Mouse (Mus musculus) lung, postnatal 36 days (tissue): ENCODE measurements around the gene Cxcr5.
A peak's percentile ranks its signal among the peaks of the same experiment; 100 is the strongest.

Experiments
- DNase-seq: peaks from one replicate; pipeline ENCODE4 v3.0.0; 2022; ENCODE audit warnings: mixed read lengths

Cxcr5 gene

DNA sequence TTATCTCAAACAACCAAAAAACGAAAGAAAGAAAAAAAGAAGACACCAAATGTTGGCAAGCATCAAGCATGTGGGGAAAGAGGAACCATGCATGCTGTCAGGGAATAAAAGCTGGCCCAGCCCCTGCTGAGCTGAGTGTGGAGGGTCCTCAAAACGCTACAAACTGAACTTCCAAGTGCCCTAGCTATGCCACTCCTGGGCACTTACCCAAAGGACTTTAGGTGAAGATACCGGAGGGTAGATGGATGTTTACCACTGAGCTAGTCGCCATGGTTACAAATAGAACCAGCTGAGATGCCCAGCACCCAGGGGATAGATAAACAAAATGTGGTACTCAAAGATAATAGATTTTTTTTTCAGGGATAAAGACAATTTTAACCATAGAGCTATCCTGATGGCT lies at the start of gene Cxcr5:
TSS of gene Cxcr5 (minus strand) at position 281 of the 400 bp plus-strand sequence.
- peak; percentile 39 for DNase-seq

DNA sequence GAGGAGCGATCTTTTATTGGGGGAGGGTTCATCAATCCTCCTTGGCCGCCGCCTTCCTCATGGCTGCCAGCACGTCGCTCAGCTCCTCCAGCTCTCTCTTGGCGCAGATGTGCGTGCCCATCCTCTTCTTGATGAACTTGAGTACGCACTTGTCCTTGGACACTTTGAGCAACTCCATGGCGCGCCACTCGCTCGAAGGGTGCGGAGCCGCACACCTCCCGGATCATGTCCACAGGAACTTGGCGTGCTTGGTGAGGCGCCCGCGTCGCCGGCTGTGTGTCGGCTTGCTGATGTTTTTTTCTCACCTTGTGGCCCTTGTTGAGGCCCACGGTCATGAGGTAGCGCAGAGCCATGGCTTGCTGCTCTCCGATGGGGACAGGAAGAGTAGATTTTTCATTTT lies 48.7 kb upstream of the Cxcr5 start:
- DNase-seq, result no peak

DNA sequence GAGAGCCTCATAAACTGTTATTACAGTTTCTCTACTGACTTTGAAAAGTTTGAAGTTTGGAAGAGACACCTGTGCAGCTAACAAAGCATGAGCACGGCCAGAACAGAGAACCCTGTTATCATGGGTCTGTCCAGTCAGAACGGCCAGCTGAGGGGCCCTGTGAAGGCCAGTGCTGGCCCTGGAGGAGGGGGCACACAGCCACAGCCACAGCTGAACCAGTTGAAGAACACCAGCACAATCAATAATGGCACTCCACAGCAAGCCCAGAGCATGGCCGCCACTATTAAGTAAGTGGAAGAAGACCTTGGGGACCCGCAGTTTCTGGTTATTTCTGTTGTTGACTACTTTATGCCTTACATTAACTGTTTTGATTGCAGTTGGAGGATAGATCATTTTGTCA lies 45.6 kb upstream of the Cxcr5 start:
- DNase-seq, result no peak

- DNase-seq, result no peak
These were observed 45.0 kb upstream of the Cxcr5 start for GRCm38 (mm10) chr9:44606646-44607045.

DNA sequence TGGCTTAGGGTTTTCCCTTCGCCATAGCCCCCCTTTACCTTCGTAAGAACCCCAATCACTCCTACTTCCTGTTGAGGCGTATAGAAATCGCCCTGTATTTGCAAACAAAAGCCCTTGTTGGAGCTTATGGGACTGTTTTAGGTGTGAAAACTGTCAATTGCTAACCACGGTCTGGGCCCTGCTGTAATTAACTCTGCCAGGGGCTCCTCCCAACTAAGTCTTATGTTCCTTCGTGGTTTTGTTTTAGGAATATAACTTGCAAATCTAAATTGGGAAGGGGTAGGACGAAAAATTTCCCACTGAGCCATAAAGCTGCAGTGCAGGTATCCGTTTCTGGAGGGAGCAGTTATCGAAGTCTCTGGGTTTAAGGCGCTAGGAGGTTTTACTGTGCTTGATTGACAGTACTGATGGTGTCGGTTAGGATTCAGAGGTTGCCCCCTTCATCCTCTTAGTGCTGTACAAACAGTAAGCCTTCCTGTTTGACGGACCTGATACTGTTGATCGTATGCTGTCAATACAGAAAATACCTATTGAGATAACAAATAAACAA lies 44.0 kb upstream of the Cxcr5 start:
- DNase-seq, result peak; percentile 35

- peak; percentile 83 for DNase-seq
These were observed 43.3 kb upstream of the Cxcr5 start, which contains the start of gene Ddx6 for GRCm38 (mm10) chr9:44604779-44605615. Gene Ddx6, plus strand, starts transcription at chr9:44604892.

DNA sequence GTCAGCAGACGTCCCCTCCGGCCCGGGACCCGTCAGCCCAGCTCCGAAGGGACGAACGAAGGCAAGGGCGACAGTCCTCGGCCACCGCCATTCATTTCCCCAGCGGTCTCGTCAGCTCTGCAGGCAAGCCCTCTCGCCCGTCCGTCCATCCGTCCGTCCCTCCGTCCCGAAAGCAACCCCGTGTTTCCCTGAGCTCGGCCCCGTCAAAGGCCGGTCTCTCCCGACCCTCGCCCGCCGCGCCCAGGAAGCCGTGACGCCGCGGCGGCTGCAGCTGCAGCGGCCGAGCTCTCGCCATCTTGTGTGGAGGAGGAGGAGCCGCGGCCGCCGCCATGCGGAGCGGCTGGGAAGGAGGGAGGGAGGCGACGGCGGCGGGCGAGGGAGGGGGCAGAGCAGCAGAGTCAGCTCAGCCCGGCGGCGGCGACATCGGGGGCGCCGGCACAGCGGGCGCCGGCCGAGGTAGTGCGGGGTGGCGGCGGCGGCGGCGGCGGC lies 42.7 kb upstream of the Cxcr5 start:
- peak; percentile 81 for DNase-seq

GRCm38 (mm10) chr9:44603454-44604289 lies 42.0 kb upstream of the Cxcr5 start:
- peak; percentile 78 for DNase-seq

GRCm38 (mm10) chr9:44602766-44603165 lies 41.1 kb upstream of the Cxcr5 start:
- no peak for DNase-seq

DNA sequence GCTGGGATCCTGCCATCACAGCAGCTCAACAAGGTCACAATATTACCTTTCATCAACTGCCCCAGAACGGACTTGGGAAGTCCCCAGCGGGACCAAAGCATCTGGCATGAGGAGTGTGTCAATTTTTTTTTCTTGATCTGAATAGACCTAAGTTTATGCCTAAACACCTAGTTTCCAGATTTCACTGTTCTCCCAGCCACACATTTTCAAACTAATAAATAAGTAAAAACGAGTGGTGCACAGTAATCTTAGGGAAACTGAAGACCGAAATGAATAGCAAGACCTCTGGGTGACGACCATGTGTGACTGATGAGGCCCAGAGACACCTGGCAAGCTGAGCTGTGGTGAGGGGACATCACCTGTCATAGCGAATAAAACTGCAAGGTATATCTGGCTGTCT lies 39.1 kb upstream of the Cxcr5 start:
- no peak for DNase-seq

DNA sequence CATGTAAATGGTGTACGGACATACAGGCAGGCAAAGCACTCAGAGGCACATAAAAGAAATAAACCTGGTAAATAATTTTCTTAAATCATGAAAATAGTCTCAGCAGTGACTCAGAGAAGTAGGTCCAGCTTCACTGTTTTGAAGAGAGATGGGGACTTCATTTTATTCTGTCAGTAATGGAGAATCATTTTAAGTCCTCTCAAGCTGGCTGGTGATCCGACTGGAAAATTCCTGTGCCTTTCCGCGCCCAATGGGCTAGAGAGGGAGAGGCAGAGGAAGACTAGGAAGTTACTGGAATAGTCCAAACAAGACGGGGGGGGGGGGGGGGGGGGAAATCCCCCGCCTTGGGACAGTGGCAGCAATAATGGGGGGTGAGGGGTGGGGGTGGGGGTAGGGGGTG lies 37.9 kb upstream of the Cxcr5 start:
- DNase-seq, result peak; percentile 29

GRCm38 (mm10) chr9:44598899-44599495 lies 37.3 kb upstream of the Cxcr5 start:
- peak; percentile 32 for DNase-seq

DNA sequence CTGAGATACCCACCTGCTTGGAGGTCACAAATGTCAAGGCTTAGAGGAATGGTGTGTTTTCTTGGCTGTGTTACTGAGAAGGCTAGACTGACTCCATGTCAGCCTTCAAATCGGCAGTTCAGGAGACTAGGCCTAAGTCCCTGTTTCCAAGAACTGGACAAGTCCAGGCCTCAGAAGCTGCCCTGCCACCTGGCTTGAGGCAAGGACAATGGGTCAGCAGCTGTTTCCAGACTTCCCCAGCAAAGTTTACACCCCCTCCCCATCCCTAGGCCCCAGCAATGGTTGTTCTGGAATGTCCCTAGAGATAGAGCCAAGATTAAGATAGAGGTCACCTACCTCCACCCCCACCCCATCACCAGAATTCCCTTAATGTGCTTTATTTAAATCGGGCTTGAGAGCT lies 36.1 kb upstream of the Cxcr5 start:
- no peak for DNase-seq

- no peak for DNase-seq
These were observed 33.9 kb upstream of the Cxcr5 start for GRCm38 (mm10) chr9:44595537-44595930.

DNA sequence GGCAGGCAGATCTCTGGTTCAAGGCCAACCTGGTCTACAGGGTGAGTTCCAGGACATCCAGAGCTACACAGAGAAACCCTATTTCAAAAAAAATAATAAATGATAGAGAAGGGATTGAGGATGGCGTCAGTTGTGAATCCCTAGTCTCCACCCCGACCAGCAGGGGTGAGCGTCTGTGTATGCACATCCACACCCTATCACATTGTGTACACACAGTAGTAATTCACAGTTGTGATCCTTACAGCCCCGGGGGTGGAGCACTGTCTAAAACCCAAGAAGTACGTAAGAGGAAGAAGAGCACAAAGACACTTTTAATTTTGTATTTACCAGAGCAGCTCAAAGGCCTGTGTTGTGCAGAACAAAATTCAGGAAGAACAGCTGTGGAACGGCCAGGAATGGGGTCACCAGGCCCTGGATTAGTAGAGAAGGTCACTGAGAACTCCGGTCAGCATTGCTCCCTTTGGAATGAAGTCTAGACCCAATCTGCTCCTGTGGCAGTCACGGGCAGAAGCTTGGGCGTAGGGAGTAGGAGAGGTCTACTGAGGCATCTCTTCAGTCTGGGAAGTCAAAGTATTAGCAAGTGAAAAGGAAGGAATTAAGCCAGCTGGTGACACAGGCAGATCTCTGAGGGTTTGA lies 33.3 kb upstream of the Cxcr5 start:
- no peak for DNase-seq

DNA sequence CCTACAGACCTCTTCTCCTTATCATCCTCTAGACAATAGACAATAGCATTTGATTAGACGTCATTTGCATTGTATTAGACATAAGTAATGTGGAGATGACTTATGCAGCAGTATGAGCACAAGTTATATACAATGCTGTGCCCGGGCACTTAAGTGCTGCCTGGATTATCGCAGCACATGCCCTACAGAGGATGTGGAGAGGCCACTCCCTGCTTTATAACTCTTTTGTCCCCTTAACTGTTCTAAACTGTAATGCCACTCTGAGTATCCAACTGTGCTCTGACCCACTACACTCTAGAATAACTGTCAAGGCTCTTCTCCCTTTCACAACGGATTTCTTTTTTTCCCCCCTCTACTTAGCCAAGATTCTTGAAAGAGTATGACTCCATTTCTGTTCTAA lies 32.2 kb upstream of the Cxcr5 start:
- DNase-seq, result no peak

DNA sequence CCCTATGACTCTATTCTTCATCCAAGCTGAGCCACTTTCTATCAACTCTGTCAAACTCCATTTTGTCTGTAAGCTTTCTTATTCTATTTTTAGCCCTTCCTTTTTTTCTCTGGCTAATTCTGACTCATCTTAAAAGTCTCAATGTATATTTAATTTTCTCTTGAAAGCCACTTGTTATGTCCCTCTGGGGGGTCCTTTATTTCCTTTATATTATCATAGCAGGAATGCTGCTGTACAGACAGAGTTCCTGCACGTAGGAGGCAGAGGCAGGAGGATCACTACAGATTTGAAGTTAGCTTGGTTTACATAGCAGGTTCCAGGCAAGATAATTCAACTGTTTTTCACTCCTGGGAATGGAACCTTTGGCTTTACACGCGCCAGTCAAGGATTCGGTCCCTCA lies 31.5 kb upstream of the Cxcr5 start:
- no peak for DNase-seq

DNA sequence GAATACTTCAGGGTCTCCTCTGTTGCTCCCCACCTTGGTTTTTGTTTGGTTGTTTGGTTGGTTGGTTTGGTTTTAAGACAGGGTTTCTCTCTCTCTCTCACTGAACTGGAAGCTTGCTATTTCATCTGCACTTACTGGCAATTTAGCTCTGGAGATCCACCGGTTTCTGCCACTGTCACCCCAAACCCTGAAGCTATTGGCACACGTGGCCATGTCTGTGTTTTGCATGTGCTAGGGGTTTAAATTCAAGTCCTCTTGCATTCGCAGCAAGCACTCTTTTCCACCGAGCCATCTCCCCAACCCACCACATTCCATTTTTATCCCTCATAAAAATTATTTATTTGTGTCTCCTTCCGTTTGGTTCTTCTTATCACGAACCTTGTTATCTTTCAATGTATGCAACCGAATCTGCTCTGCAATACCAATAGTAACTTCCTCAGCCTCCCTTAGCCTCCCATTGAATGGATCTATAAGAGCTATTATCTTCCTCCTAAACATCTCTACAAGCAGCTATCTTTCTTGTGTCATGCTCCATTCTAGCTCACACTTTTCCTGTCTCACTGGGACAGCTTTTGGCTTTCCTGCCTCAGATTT lies 30.0 kb upstream of the Cxcr5 start:
- DNase-seq, result no peak

DNA sequence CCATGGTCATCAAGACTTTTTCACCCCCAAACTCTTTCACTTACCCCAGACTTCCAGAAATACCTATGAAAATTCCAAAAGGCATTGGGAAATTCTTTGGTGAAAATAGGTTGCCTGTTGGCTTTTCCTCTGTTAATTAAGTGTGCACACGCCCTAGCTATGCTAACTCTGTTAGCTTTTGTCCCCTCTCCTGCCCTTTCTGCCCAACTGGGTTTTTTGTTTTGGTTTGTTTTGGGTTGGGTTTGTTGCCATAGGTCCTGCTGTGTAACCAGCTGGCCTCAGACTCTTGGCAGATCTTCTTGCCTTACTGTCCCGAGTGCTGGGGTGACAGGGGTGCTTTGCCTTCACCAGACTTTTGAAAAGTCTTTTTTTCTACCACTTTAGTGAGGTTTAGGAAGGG lies 29.3 kb upstream of the Cxcr5 start:
- peak; percentile 53 for DNase-seq

DNA sequence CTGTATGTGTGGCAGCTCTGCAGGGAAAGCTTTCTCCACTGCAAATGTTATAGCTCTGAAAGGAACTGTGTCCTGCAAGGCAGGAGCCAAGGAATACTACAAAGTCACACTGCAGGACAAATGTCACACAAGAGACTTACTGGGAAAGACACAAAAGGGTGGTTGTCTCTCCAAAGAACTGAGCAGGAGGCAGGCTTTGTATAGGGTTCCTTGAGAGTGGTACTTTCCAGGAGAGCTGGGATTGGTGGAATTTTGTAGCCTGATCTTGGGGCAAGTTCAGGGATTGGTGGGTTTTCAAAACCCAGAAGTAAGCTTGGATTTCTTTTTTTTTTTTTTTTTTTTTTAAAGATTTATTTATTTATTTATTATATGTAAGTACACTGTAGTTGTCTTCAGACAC lies 27.4 kb upstream of the Cxcr5 start:
- no peak for DNase-seq

DNA sequence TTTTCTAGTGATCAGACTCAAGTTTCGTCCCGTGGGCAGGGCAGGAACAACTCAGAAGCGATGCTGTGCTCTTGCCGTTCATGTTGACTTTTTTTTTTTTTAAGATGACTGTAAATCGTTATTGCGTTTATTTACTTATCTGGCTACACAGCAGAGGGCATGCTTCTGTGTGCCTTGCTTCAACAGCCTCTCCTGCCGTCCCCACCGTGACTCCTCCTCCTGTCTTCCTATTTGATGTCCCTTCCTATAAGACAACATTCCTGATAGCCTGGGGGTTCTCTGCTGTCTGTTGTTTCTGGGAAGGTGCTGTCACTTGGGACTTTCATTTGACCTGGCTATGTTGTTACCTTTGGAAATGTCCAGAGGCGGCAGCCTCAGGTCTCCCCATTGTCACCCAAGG lies 26.9 kb upstream of the Cxcr5 start:
- DNase-seq, result no peak
